Mouse (Mus musculus): ENCODE results near the gene Sh2b1. TPM values are rescaled to one million over a fixed set of nuclear protein-coding genes. Genes with fewer than 3 reads are reported as not detected.

Gene Sh2b1
- polyA plus RNA-seq, 1 experiment, result 76.8 TPM

DNA sequence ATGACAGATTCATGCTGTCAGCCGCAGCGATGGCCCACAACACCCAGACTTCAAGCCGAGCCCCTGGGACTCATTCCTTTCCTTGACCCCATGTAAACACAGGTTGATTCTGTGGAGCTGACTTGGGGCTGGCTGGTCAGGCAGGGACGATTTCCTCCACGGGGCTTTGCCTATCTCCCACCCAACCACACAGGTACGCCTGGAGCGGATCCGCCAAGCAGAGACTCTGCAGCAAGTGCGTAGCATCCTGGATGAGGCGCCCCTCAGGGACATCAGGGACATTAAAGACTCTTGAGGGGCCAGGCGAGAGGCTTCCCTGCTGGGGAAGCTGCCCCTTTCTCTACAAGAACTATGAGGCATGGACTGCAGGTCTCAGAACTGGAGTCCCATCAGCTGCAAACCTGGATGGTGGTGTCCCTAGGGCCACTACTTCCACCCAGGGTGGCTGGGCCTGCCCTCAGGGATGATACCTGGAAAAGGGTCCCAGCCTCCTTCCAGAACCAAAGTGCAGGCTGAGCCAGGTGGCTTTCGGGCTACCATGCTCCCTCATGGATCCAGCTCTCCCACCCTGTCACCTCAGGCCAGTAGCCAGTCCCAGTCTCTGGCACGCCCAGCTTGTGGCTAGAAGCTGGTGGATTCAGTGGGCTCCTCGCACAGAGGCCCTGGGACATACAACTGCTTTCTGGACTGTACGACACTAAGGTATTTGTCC, 30.0 kb downstream of the Sh2b1 start:
- TF ChIP-seq GATA1 (IDR thresholded peaks at IDR 0.05; ENCODE audit: low read length), result no peak

DNA sequence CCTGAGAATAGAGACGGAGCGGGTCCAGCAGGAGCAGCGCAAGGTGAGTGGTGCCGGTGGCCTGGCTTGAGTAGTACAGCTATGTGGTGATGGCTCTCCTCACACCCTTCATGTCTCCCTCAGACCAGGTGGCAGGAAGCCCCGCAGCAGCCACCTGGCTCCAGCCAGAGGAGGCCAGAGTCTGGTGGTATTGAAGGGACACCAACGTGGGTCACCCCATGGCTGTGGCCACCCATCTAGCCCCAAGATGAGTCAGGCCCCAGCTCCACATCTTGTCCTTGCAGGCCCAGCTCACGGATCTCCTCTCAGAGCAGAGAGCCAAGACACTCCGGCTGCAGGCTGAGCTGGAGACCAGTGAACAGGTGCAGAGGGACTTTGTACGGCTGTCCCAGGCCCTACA, 30.7 kb downstream of the Sh2b1 start:
- TF ChIP-seq GATA1 (IDR thresholded peaks at IDR 0.05; ENCODE audit: low read length), result no peak

DNA sequence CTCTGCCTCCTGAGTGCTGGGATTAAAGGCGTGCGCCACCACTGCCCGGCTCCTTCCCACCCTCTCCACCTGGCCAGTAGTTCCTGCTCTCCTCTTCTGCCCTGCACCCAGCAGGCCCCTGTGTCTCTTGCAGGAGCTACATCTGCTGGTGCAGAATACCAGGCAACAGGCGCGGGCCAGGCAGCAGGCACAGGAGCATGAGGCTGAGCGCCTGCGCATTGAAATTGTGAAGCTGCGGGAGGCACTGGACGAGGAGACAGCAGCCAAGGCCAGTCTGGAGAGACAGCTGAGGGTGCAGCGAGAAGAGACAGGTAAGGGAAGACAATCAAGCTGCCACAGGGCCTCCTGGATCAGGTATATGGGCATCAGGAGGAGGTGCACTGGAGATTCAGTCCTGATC, 31.2 kb downstream of the Sh2b1 start:
- TF ChIP-seq GATA1 (IDR thresholded peaks at IDR 0.05; ENCODE audit: low read length), result no peak

DNA sequence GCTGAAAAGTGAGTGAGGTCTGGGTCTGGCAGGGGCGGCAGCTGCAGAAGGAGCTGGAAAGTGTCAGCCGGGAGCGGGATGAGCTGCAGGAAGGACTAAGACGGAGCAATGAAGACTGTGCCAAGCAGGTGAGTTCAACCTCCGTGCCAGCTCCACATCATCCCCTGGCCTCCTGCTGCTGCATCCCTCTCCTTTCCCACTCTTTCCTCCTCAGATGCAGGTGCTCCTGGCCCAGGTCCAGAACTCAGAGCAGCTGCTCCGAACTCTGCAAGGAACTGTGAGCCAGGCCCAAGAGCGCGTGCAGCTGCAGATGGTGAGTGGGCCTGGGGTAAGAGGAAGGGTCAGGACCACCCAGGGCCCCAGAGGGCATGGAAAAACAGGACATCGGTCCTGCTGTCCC, 35.1 kb downstream of the Sh2b1 start:
- TF ChIP-seq GATA1 (IDR thresholded peaks at IDR 0.05; ENCODE audit: low read length), result no peak

DNA sequence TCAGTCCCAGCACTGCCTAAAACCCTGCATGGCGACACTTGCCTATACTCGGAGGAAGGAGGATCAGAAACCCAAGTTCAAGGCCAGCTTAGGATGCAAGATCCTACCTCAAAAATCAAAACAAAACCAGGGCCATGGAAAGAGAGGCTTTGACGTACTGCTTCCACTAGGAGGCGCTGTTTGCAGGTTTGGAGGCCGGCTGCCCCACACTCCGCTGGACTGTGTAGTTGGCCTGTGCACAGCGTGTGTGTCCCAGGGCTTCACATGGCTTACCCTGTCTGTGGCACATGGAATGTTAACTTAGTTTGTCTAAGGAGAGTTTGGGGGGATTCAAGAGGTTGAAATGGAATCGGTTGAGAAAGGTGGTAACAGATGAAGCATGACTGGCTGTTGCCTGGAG, 38.4 kb downstream of the Sh2b1 start:
- no peak for TF ChIP-seq GATA1 (IDR thresholded peaks at IDR 0.05; ENCODE audit: low read length)

DNA sequence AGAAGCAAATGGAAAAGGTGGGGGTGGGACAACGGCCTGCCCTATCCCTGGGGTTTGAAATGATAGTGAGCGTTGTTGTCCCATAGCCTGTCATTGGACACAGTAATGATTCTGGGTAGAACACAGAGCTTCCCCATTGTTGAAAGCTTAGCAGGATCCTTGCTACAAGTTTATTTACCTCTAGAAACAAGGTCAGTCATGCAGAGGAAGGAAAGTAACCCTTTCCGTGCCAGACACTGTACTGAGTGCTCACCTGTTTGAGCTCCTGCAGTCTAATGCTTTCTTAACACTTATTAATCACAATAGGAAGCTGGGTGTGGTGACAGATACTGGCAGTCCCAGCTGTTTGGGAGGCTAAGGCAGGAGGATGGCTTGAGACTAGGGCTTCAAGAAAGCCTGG, 39.4 kb downstream of the Sh2b1 start:
- TF ChIP-seq GATA1 (IDR thresholded peaks at IDR 0.05; ENCODE audit: low read length), result no peak

DNA sequence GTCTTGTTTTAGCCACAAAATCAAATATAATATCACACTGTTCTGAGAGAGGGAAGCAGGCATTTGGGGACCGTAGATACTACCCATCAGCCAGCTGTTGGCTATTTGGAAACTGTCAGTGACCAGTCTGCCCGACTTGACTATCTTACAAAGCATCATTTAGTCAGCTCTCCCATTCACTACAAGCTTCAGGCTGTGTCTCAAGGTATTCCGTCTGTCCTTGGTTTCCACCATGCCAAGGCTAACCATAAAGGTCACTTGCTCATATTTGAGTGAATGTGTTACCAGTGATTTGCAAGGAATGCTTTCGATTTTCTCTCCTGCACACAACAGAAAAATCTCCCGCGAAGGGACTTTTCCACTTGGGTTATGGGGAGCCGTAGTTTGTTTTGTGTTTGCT, 40.5 kb downstream of the Sh2b1 start:
- TF ChIP-seq GATA1 (IDR thresholded peaks at IDR 0.05; ENCODE audit: low read length), result no peak

DNA sequence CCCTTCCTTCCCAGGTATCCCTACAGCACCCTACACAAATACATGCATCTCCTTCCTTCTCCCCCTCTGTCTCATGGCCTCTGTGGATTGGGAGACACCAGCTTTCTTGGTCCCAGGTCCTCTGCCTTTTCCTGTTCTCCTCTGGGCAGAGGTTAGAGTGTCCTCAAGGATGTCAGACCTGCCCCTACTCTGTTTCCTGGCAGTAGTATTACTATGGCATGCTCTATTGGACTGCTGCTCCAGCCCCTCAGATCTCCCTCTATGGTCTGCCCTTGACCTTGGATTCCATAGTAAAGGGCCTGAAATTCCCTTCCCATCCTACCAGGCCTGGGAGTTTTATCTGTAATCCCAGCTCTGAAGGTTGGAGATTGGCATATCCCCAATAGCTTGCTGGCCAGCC, 45.1 kb downstream of the Sh2b1 start:
- TF ChIP-seq GATA1 (IDR thresholded peaks at IDR 0.05; ENCODE audit: low read length), result no peak

DNA sequence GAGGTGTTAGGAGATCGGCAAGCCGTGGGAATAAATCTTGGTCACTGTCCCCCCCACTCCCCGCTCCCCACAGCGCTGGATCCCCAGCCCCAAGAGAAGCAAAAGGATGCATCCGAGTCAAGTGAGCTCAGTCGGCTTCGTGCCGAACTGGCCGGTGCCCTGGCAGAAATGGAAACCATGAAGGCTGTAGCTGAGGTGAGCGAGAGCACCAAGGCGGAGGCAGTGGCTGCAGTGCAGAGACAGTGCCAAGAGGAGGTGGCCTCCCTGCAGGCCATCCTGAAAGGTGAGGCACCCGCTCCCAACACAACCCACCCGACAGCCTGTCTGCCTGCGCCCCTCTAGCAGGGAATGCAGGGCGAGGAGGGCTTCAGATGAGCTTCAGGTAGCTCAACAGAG, 45.7 kb downstream of the Sh2b1 start:
- no peak for TF ChIP-seq GATA1 (IDR thresholded peaks at IDR 0.05; ENCODE audit: low read length)

DNA sequence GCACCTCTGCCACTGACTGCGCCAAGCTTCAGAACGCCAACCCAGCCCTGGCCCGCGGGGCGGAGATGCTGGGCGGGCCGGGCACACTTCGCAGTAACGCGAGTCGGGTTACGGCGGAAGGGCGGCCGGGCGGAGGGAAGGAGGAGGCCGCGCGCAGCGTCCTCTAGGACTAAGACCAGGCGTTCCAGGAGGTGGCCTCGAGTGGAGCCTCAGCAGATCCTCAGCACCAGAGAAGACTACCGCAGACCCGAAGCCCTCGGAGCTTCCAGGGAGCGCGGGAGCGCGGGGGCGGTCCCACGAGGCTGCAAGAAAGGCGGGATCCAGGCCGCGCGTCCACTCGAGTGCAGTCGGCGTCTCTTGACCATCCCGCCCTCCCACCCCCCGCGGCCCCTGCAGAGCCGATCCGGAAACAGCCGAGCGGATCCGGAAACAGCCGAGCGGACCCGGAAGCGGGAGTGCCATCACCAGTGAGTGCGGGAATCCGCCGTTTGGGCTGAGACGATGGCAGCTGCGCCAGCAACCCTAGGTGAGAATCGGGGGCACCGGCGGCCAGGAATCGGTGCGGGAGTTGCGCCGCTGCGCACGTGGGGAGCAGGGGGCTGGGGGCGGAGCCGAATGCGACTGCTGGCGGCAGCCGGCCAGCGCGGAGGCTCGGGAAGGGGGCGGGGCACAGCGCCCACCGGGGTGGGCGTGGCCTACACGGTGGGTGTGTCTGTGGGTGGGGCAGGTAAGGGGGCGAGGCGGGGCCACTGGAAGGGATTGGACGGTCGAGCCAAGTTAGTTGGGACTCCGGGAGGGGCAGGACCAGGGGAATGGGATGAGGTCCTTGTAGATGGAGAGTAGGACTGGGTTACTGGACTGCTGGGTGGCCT, 46.4 kb downstream of the Sh2b1 start, which contains the start of gene Rabep2:
Gene Rabep2, plus strand, starts transcription at position 129 of the 872 bp plus-strand sequence.
- no peak for TF ChIP-seq GATA1 (IDR thresholded peaks at IDR 0.05; ENCODE audit: low read length)

DNA sequence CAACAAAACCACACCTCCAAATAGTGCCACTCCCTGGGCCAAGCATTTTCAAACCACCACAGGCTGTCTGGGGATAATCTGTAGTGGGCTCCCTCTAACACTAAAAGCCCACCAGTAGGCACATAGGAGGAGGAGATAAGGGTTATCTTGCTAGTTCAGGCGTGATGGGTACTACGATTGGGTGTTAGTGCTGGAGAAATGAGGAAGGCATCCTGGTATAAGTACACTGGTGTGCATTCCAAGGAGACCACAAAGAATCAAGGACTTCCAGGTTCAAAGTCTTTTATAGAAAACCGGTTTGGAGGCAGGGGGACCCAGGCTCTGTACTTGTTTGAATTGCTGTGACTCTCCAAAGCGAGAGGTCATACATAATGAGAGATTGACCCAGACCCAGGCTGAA, 47.1 kb downstream of the Sh2b1 start:
- TF ChIP-seq GATA1 (IDR thresholded peaks at IDR 0.05; ENCODE audit: low read length), result peak; percentile 53

DNA sequence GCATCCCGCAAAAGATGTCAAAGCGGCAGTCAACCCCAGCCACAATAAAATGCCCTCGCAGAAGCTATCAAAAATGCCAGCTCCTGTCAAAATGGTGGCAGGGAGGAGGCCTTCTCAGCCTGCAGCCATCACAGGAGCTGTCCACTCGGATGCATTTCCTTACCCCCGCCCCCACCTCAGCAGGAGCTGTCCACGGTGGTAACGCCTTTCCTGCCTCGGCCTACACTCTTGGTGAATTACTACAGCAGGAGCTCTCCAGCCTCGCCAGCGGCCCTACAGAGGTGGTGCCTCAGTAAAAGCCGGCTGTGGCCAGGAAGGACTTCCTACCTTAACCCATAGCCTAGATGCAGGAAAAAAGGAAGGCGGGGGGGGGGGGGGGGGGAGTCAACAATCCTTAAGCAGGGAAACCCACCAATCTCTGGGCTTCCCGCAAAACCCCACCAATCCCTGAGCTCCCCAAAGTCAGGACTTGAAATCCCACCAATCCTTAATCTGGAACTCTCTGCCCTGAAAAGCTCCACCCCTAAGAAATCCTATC, 47.8 kb downstream of the Sh2b1 start:
- TF ChIP-seq GATA1 (IDR thresholded peaks at IDR 0.05; ENCODE audit: low read length), result no peak

DNA sequence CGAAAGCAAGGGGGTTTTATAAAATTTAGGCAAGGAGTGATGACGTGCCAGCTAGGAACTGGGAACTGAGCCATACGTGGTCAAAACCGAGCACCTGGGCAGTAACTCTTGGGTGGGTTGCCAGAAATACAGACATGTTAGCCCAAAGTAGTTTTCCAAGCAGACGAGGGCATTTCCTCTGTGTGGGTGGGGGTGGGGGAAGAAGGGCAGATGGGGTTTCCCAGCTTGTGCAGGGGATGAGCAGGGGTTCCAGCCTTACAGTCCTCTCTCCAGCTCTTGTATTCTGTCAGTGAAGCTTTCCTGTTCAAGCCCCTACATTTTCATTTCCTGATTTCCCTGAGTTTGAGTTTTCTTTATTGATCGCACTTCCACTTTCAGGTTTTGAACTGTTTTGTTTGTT, 51.1 kb downstream of the Sh2b1 start:
- TF ChIP-seq GATA1 (IDR thresholded peaks at IDR 0.05; ENCODE audit: low read length), result no peak

DNA sequence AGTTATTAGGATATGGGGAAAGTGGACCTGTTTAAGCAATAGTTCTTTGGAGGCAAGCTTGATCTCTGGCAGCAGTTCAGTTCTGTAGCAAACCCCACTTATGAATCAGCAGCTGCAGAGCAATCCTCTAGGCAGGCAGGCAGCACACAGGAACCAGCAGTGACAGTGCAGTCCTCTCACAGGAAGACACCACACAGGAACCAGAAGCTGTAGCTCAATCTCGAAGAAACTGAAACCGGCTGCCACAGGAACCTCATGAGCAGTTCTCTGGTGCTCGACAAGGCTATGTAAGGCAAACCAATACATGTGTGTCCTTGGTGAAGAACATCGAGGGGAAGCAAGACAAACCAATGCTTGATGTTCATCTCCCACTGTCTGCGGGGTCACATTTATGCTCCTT, 53.5 kb downstream of the Sh2b1 start:
- TF ChIP-seq GATA1 (IDR thresholded peaks at IDR 0.05; ENCODE audit: low read length), result no peak

DNA sequence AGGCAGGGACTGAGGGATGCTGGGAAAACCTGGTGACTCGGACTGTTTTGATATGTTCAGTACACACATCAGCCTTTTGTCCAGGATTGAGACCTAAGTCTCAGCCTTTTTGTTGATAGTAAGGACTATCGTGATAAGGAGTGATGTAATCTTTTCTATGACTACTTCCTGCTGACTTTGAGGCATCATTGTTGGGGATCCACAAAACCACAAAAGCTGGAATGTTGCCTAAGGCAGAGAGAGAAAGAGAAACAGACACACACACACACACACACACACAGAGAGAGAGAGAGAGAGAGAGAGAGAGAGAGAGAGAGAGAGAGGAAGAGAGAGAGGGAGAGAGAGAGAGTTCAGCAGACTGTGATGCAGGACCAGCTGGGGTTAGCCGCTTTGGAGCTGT, 56.7 kb downstream of the Sh2b1 start:
- TF ChIP-seq GATA1 (IDR thresholded peaks at IDR 0.05; ENCODE audit: low read length), result no peak

DNA sequence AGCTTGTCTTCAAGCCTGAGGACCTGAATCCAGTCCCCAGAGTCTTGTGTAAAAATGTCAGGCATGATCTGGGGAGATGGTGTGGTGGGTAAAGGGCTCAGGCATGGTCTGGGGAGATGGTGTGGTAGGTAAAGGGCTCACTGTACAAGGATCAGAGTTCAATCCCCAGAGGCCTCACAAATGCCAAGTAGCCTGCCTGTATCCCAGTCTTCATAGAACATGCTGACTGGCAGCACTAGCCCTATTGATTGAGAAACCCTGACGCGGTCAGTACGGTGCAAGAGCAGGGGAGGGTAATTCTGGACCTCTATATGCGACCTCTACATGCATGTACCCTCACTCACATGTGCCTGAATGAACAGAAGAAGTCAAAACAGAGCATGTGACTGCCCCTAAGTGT, 57.6 kb downstream of the Sh2b1 start:
- TF ChIP-seq GATA1 (IDR thresholded peaks at IDR 0.05; ENCODE audit: low read length), result no peak

DNA sequence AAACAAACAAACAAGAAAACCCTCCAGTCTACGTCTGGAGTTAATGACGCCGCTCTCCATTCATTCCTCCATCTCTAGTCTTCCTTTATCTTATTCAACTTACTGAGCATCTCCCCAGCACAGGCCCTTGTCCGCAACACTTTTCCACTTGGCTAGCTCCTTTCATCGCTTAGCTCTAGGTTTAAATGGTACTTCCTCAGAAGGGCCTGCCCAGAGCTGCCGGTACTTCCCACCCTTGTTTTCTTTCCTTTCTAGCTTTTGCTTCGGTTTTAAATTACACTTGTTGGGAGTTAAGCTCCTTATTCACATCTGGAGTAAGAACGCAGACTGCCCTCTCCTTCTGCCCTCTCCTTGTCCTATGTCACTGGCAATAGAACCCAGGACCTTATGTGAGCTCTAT, 58.2 kb downstream of the Sh2b1 start:
- TF ChIP-seq GATA1 (IDR thresholded peaks at IDR 0.05; ENCODE audit: low read length), result no peak

Other genes with a start within 250 kb of the Sh2b1 start
- gene Sbk1, start 202.8 kb downstream of the Sh2b1 start, polyA plus RNA-seq (2012), result 0.49 and 0.53 TPM in 2 replicates
- 39.8 and 40.7 TPM in 2 replicates for gene Lat, start 105.9 kb downstream of the Sh2b1 start, polyA plus RNA-seq (2012)
- 73.9 and 89.7 TPM in 2 replicates for gene Spns1, start 98.0 kb downstream of the Sh2b1 start, polyA plus RNA-seq (2012)
- gene Nfatc2ip, start 78.7 kb downstream of the Sh2b1 start, polyA plus RNA-seq (2012), result 5.3 and 5.9 TPM in 2 replicates
- gene Cd19, start 60.5 kb downstream of the Sh2b1 start, polyA plus RNA-seq (2012), result not detected in 2 replicates
- 30.3 and 38.5 TPM in 2 replicates for gene Rabep2, start 46.7 kb downstream of the Sh2b1 start, polyA plus RNA-seq (2012)
- not detected in 2 replicates for gene Atp2a1, start 12.3 kb downstream of the Sh2b1 start, polyA plus RNA-seq (2012)
- gene Tufm, start 11.9 kb upstream of the Sh2b1 start, polyA plus RNA-seq (2012), result 56.0 and 136 TPM in 2 replicates
- 756 and 802 TPM in 2 replicates for gene Atxn2l, start 28.0 kb upstream of the Sh2b1 start, polyA plus RNA-seq (2012)
- gene Eif3c, start 91.0 kb upstream of the Sh2b1 start, polyA plus RNA-seq (2012), result 110 and 118 TPM in 2 replicates
- gene Apobr, start 109.5 kb upstream of the Sh2b1 start, polyA plus RNA-seq (2012), result 0.21 and 0.26 TPM in 2 replicates
- 5.7 and 6.6 TPM in 2 replicates for gene Cln3, start 110.4 kb upstream of the Sh2b1 start, polyA plus RNA-seq (2012)
- not detected in 2 replicates for gene Il27, start 119.5 kb upstream of the Sh2b1 start, polyA plus RNA-seq (2012)
- gene Nupr1, start 155.4 kb upstream of the Sh2b1 start, polyA plus RNA-seq (2012), result 5.6 and 7.9 TPM in 2 replicates
- 68.8 and 176 TPM in 2 replicates for gene Sgf29, start 173.9 kb upstream of the Sh2b1 start, polyA plus RNA-seq (2012)
- not detected in 2 replicates for gene Sult1a1, start 201.0 kb upstream of the Sh2b1 start, polyA plus RNA-seq (2012)
- gene Bola2, start 220.0 kb upstream of the Sh2b1 start, polyA plus RNA-seq (2012), result 143 and 256 TPM in 2 replicates
- 3.4 and 8.5 TPM in 2 replicates for gene Slx1b, start 220.4 kb upstream of the Sh2b1 start, polyA plus RNA-seq (2012)
- 13.7 TPM in 2 replicates for gene Coro1a, start 232.4 kb upstream of the Sh2b1 start, polyA plus RNA-seq (2012)